Mouse (Mus musculus) left cerebral cortex, adult 8-10 months (tissue): ENCODE results near the gene Gucd1. TPM values are rescaled to one million over a fixed set of nuclear protein-coding genes. Genes with fewer than 3 reads are reported as not detected.

Experiments
- DNase-seq, 2 experiments: peaks; one replicate each; pipeline ENCODE4 v3.0.0; 2022; ENCODE audit warnings: low spot score in 2 of 2
- total RNA-seq, 4 experiments: library from RNA; stranded (reverse); gene quantifications; 2 replicates each; pipeline ENCODE4 v1.2.4; 2022

The Gucd1 gene
- total RNA-seq, 4 experiments from 2014 or later: 14.2 to 19.2 (median 15.2) TPM

GRCm38 (mm10) chr10:75327081-75327480 is 190.7 kb downstream of the Gucd1 start:
- DNase-seq: no peak

- no peak for DNase-seq
Observed at GRCm38 (mm10) chr10:75326553-75326952, 191.2 kb downstream of the Gucd1 start.

- no peak for DNase-seq
Observed at GRCm38 (mm10) chr10:75325821-75326220, 192.0 kb downstream of the Gucd1 start.

DNA sequence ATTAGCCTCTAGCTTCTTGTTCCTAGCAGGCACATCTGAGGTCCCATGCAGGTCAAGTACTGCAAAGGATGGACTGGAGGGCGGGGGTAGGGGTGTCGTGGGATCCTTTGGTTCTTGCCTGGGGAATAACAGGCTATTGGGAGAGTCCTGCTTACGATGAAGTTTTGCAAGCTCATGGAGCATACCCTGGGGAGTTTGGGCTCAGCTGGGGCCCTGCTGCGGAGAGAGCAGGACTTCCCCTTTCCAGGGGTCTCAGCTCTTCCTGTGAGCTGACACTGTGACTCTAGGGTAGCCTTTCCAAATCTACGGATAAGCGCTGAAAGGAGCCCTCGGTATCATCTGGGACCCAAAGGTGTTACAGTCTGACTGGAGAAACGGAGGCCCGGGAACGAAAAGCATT is 193.4 kb downstream of the Gucd1 start:
- DNase-seq: no peak

DNA sequence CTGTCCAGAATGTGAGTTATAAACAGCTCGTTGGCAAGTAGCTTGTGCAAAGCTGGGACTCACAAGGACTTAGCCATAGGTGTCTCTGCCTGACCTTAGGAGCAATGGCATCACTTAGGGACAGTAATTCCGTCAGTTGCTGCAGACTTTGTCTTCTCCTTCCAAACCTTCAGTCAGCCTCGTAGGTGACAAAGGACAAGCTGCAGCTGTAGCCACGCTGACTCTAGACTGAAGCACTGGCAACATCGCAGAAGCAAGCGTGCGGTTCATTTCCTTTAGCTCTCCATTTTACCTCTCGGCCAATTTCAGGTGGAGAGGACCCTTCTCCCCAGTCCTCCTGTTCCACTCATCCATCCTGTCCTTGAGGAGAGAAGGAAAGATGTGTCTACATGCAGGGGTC is 193.8 kb downstream of the Gucd1 start:
- no peak for DNase-seq

DNA sequence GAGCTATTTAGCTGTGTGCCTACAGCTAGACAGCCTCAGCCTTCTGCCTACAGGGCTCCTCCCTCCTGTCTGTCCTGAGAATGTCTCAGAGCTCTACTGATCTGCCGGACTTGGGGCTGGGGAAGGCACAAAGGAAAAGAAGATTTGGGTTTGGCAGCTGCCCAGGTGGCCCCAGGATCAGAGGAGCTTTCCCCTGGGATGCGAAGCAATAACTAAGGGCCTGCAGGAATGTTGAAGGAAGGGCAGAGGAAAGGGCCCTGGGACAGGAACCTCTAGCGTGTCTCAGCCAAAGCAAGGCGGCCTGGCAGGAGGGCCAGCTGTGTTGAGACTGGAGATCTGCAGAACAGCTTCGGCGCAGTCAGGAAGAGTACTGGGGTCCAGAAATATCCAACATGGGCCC is 194.8 kb downstream of the Gucd1 start:
- no peak for DNase-seq

GRCm38 (mm10) chr10:75320321-75320720 is 197.5 kb downstream of the Gucd1 start:
- DNase-seq: no peak

GRCm38 (mm10) chr10:75318206-75318605 is 199.6 kb downstream of the Gucd1 start:
- no peak for DNase-seq

GRCm38 (mm10) chr10:75316908-75317761 is 200.6 kb downstream of the Gucd1 start:
- DNase-seq: peak in 1 of 2 experiments; percentile 50

DNA sequence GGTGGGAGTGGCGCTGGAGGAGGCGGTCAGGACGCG is 201.1 kb downstream of the Gucd1 start, which contains the start of gene Adora2a:
Adora2a (plus strand) TSS at position 6 of the 36 bp plus-strand sequence.
- no peak for DNase-seq

- DNase-seq: no peak
Observed at GRCm38 (mm10) chr10:75316472-75316871, 201.3 kb downstream of the Gucd1 start.

DNA sequence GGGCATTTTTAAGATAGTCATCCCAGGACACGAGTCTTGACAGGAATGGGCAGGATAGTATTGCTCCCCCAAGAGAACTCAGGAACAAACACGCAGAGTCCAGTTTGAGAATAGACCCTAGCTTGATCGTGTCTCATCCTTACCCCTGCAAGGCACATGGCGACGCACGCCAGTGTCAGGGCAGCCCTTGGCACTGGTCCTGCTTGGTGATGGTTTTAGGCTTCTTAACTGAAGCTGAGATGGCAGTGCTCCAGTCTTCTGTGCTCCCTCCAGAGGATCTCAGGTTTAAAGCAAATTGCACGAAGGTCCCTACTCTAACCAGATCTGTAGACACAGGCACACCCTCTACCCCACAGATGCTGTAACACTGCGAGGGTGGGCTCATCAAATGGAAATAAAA is 202.0 kb downstream of the Gucd1 start:
- DNase-seq: no peak

GRCm38 (mm10) chr10:75314190-75314980 is 203.4 kb downstream of the Gucd1 start:
- DNase-seq: no peak

DNA sequence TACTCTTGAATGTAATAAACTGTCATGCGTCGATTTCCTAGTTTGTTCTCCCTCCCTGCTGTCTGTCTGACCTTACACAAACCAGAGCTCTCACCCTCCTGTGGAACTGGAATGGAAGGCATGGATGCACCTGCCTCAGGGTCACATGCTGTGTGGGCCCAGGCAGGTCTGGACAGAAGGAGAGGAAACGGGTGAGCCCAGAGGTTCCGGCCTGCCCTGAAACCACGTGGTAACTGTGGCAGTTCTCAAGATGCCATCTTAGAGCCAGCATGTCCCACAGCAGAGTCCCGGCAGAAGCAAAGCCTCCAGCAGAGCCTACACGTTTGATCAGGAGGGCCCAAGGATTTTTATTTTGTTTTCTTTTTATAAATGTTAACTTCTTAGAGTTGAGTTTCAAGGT is 205.4 kb downstream of the Gucd1 start:
- no peak for DNase-seq

DNA sequence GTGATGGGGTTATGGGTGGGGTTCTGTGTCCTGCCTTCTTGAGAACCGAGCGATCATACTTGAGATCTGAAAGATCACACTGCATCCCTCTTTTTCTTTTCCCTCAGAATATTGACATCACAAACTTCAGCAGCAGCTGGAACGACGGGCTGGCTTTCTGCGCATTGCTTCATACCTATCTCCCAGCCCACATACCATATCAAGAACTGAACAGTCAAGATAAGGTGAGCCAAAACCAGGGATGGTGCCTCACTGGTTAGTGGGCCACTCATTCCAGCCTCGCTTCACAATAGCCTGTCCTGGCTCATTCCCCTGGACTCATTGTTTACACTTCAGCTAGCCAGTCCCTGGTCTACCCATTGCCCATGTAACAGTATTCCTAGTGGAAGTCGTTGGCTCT is 210.6 kb downstream of the Gucd1 start:
- DNase-seq: no peak

DNA sequence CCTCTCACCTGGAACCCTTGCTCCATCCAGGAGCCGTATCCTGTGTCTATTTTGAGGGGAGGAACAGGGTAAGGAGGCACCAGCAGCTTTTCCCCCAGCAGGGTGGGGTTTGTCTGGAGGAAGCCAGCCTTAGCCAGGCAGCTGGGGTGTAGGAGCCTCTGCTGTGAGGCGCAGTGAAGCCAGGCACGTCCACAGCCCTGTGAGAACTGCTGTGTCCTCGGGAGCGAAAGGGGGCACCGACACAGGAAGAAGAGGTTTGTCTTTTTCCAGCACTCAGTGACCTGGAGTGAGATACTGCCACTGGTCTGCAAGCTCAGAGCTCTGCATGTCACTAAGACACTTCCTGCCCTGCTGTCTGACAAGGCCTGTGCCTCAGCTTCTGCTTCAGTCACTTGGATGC is 213.4 kb downstream of the Gucd1 start:
- DNase-seq: no peak

DNA sequence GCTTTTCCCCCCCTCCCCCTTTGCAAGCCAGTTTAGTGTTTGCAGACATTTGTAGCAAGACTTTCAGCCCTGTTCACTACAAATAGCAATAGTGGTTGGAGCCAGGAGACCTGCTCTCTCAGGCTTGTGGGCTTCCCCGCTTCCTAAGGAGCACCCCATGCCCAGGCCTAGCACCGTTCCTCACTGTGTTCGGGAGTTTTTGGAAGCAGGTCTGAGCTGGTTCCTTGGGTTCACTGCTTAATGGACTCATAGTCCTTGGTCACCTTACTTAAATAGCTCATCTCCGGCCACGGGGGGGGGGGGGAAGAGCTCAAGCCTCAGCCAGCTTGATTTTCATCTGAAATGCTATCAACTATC is 213.7 kb downstream of the Gucd1 start:
- no peak for DNase-seq

GRCm38 (mm10) chr10:75303324-75304048 is 214.3 kb downstream of the Gucd1 start:
- DNase-seq: peak in 1 of 2 experiments; percentile 82

DNA sequence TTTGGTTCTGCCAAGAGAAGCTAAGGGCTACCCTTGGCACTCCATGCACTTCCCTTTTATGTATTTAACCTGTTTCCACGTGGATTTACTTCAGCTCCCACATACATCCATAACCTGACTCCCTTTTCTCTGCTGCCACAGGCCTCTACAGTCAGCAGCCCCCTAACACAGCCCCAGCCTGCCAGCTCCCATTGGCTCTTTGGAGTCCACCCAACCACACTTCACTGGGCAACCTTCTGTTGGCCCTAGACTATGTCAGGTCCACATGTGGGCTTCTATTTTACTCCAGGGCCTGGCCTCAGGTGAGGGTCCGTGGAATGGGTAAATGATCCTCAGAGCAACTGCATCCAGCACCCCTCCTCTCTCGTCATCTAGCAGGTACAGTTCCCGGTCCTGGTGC is 215.2 kb downstream of the Gucd1 start:
- DNase-seq: no peak

- no peak for DNase-seq
Observed at GRCm38 (mm10) chr10:75301937-75302336, 215.8 kb downstream of the Gucd1 start.

GRCm38 (mm10) chr10:75301195-75301806 is 216.5 kb downstream of the Gucd1 start:
- no peak for DNase-seq
